Mouse (Mus musculus) cerebellum, postnatal 14 days (tissue): ENCODE results near the gene Gm11985.

Source experiments
- DNase-seq, 2 experiments: peaks; one replicate each; pipeline ENCODE4 v3.0.0; 2021; ENCODE audit warnings: mixed read lengths in 2 of 2

Gene Gm11985

GRCm38 (mm10) chr11:7199736-7200392 is 11.5 kb upstream of the Gm11985 start:
- DNase-seq, result peak; percentile 82

- DNase-seq, result no peak
Measured at GRCm38 (mm10) chr11:7198481-7199256, 10.3 kb upstream of the Gm11985 start.

- no peak for DNase-seq
Measured at GRCm38 (mm10) chr11:7198006-7198405, 9.6 kb upstream of the Gm11985 start.

GRCm38 (mm10) chr11:7197491-7197941 is 9.1 kb upstream of the Gm11985 start, which contains the start of gene Igfbp1:
Igfbp1 (plus strand) TSS chr11:7197782.
- DNase-seq, result no peak

GRCm38 (mm10) chr11:7195312-7195685 is 6.9 kb upstream of the Gm11985 start:
- DNase-seq, result no peak

GRCm38 (mm10) chr11:7194432-7195311 is 6.3 kb upstream of the Gm11985 start:
- DNase-seq, result no peak

- DNase-seq, result no peak
Measured at GRCm38 (mm10) chr11:7193134-7193533, 4.8 kb upstream of the Gm11985 start.

GRCm38 (mm10) chr11:7192710-7193109 is 4.3 kb upstream of the Gm11985 start:
- DNase-seq, result no peak

- no peak for DNase-seq
Measured at GRCm38 (mm10) chr11:7187472-7187871, 897 bp downstream of the Gm11985 start.

- DNase-seq, result no peak
Measured at GRCm38 (mm10) chr11:7184420-7184819, 3.9 kb downstream of the Gm11985 start.

GRCm38 (mm10) chr11:7182409-7183042 is 5.8 kb downstream of the Gm11985 start:
- DNase-seq, result no peak

- DNase-seq, result no peak
Measured at GRCm38 (mm10) chr11:7179276-7179675, 9.1 kb downstream of the Gm11985 start.

GRCm38 (mm10) chr11:7178724-7179123 is 9.6 kb downstream of the Gm11985 start:
- no peak for DNase-seq

- DNase-seq, result no peak
Measured at GRCm38 (mm10) chr11:7173664-7174063, 14.7 kb downstream of the Gm11985 start.

- peak in 1 of 2 experiments; percentile 34 for DNase-seq
Measured at GRCm38 (mm10) chr11:7169645-7170044, 18.7 kb downstream of the Gm11985 start.

GRCm38 (mm10) chr11:7164416-7164815 is 24.0 kb downstream of the Gm11985 start:
- no peak for DNase-seq

GRCm38 (mm10) chr11:7161502-7162174 is 26.7 kb downstream of the Gm11985 start:
- DNase-seq, result peak; percentile 70 to 75

- DNase-seq, result no peak
Measured at GRCm38 (mm10) chr11:7160637-7161101, 27.7 kb downstream of the Gm11985 start.

- peak; percentile 62 to 71 for DNase-seq
Measured at GRCm38 (mm10) chr11:7160146-7160545, 28.2 kb downstream of the Gm11985 start.

- DNase-seq, result no peak
Measured at GRCm38 (mm10) chr11:7158196-7158595, 30.2 kb downstream of the Gm11985 start.

GRCm38 (mm10) chr11:7156427-7156826 is 31.9 kb downstream of the Gm11985 start:
- no peak for DNase-seq

GRCm38 (mm10) chr11:7153081-7153480 is 35.3 kb downstream of the Gm11985 start:
- no peak for DNase-seq
